Mouse (Mus musculus) central nervous system, embryonic 18 days (tissue): Measurements from ENCODE around the gene Olfr101. TPM values are rescaled to one million over a fixed set of nuclear protein-coding genes. Genes with fewer than 3 reads are reported as not detected.

Experiments used
- polyA plus RNA-seq: library from polyadenylated mRNA; depleted of rRNA; stranded (reverse); fragments of >200 nt; gene quantifications from 2 replicates; pipeline ENCODE4 v1.2.3, GENCODE M21; 2012; rRNA removed

Olfr101 gene
- not detected in 2 replicates for polyA plus RNA-seq

DNA sequence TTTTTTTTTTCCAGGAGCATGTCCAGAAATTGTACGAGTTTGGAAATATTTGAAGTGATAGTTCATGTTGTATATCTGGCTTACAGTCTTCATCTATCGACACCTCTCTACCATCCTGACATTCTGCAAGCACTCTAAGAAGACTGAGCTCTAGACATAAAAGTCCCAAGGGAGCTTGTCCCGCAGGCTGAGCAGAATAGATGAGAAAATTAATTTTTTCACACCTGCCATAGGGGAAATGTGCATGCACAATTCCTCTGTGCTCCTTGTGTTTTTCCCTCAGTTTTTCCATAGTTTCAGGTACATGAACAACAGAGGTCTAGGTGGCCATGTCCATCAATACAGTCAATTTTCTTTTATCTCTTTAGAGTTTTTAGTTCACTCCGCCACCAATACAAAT, at the start of gene Olfr101:
Gene Olfr101 (minus strand): TSS at position 101 of the 400 bp plus-strand sequence.

DNA sequence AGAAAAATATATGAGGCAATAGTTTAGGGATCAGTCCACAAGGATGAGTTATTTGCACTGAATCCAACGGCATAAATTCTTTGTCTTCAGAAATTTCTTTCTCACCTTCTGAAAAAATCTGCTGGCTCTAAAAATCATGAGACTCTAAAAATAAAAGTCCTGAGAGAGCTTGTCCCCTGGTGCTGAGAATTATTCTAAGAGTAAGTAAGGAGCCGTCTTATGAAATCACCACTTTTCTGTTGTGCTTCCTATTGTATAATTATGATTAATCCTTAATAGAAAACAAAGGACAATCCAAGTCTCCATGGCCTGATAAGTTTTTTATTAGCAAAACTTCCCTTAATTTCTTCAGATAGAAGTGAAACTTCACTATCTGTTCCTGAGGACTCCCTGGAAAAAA, 35.5 kb upstream of the Olfr101 start, which contains the start of gene Olfr103:
Gene Olfr103 (minus strand): TSS at position 101 of the 400 bp plus-strand sequence.

DNA sequence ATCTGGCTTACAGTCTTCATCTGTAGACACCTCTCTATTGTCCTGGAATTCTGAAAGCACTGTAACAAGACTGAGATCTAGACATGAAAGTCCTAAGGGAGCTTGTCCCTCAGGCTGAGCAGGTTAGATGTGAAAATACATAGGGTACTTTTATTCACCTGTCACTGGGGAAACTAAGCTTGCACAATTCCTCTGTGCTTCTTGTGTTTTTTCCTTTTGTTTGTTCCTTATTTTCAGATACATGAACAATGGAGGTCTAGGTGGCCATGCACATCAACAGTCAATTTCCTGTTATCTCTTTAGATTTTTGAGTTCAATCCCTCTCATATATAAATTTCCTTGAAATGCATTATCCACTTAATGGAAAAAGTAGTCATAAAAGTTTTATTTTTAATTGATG, 12.8 kb upstream of the Olfr101 start, which contains the start of gene Olfr102:
Gene Olfr102 (minus strand): TSS at position 101 of the 400 bp plus-strand sequence.

DNA sequence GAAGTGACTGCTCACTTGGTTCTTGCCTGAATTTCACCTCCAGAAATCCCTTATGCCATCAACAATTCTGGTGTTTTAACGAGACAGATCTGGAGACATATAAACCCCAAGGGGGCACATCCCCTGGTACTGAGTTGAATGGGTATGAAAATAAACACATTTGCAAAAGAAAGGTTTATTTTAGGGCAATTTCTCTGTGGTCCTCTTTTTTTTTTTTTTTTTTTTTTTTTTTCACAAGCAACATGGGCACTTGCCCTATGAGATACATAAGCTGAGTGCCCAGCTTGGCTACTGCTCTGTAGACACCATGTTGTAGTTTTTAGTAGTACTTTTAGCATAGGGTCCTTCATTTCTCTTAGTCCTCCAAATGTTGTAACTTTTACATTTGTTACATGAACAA, 20.8 kb downstream of the Olfr101 start, which contains the start of gene Olfr99:
Gene Olfr99 (minus strand): TSS at position 101 of the 400 bp plus-strand sequence.

DNA sequence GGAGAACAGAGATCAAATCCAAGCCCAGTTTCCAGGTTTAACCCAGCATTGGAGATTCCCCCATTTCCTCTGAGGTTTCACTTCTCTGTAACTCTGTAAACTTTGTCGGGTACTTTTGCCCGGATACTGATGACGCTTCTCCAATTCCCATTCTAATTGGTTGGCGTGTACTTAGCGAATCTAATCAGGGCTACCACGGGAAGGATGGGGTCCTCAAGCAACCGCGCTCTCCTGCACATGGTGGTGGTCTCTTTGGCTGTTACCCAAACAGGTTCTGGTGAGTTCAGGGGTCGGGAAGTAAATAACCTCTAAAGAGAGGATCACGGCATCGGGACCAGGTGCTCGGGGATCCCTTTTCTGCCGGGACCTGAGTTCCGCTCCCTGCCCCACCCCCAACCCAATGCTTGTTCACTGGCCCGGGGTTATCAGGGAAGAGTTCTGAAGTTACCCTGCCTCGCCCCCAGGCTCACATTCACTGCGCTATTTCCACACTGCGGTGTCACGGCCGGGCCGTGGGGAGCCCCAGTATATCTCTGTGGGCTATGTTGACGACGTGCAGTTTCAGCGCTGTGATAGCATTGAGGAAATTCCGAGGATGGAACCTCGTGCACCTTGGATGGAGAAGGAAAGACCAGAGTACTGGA, 33.9 kb downstream of the Olfr101 start, which contains the start of gene H2-M3:
Gene H2-M3 (plus strand): TSS at position 163 of the 644 bp plus-strand sequence.

DNA sequence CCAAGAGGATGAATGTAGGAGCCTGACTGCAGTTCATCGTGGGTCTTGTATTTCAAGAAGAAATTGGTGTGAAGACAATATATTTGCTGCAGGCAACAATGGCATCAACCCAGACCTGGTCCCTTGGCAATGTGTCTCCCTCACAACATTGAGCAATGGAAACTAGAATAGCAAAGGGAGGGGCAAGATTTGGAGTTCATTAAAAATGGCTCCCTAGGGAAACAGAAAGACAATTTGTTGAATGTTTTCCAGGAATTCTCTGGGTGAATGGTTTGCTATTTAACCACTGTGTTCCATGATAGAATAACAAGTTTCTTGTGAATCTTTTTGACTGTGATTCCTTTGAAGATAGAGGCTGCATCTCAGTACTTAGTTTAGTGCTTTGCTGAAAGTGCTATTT, 40.5 kb downstream of the Olfr101 start, which contains the start of gene Olfr98:
Gene Olfr98 (minus strand): TSS at position 124 of the 400 bp plus-strand sequence.

Other genes with a start within 250 kb of the Olfr101 start
- not detected in 2 replicates for gene Olfr90, start 215.8 kb downstream of the Olfr101 start, polyA plus RNA-seq
- gene Olfr91, start 206.0 kb downstream of the Olfr101 start, polyA plus RNA-seq = not detected in 2 replicates
- not detected in 2 replicates for gene Olfr92, start 184.2 kb downstream of the Olfr101 start, polyA plus RNA-seq
- not detected in 2 replicates for gene Olfr93, start 142.8 kb downstream of the Olfr101 start, polyA plus RNA-seq
- gene Ubd, start 110.4 kb downstream of the Olfr101 start, polyA plus RNA-seq = not detected in 2 replicates
- not detected in 2 replicates for gene Olfr94, start 103.3 kb downstream of the Olfr101 start, polyA plus RNA-seq
- gene Olfr95, start 91.2 kb downstream of the Olfr101 start, polyA plus RNA-seq = 0.03 and 0.04 TPM in 2 replicates
- gene Olfr96, start 84.2 kb downstream of the Olfr101 start, polyA plus RNA-seq = not detected in 2 replicates
- not detected in 2 replicates for gene Olfr97, start 67.0 kb downstream of the Olfr101 start, polyA plus RNA-seq
- gene Olfr98, start 40.6 kb downstream of the Olfr101 start, polyA plus RNA-seq = not detected in 2 replicates
- gene H2-M3, start 34.1 kb downstream of the Olfr101 start, polyA plus RNA-seq = 0.83 and 0.98 TPM in 2 replicates
- gene Olfr99, start 20.9 kb downstream of the Olfr101 start, polyA plus RNA-seq = not detected in 2 replicates
- not detected in 2 replicates for gene Olfr102, start 12.7 kb upstream of the Olfr101 start, polyA plus RNA-seq
- gene Olfr103, start 35.4 kb upstream of the Olfr101 start, polyA plus RNA-seq = not detected in 2 replicates
- not detected in 2 replicates for gene Olfr104-ps, start 55.3 kb upstream of the Olfr101 start, polyA plus RNA-seq
- not detected in 2 replicates for gene Olfr105-ps, start 74.7 kb upstream of the Olfr101 start, polyA plus RNA-seq
- not detected in 2 replicates for gene Olfr106-ps, start 86.1 kb upstream of the Olfr101 start, polyA plus RNA-seq
- gene Olfr107, start 94.9 kb upstream of the Olfr101 start, polyA plus RNA-seq = not detected in 2 replicates
- not detected in 2 replicates for gene Olfr108, start 141.2 kb upstream of the Olfr101 start, polyA plus RNA-seq
- gene Olfr109, start 154.6 kb upstream of the Olfr101 start, polyA plus RNA-seq = not detected in 2 replicates
- gene H2-M2, start 179.2 kb upstream of the Olfr101 start, polyA plus RNA-seq = not detected in 2 replicates
- 0.03 TPM in 1 of 2 replicates, not detected in the other for gene Olfr110, start 188.2 kb upstream of the Olfr101 start, polyA plus RNA-seq
- gene Olfr111, start 203.7 kb upstream of the Olfr101 start, polyA plus RNA-seq = 0.04 and 0.05 TPM in 2 replicates